Mouse (Mus musculus): ENCODE data around the gene Apopt1. TPM values are rescaled to one million over a fixed set of nuclear protein-coding genes. Genes with fewer than 3 reads are reported as not detected.

Gene Apopt1
- 29.9 and 38.2 TPM in 2 replicates for polyA plus RNA-seq (2011; ENCODE audit: insufficient read length, low read depth, missing spikeins)

- Histone ChIP-seq H3K4me1 (ENCODE audit: control insufficient read depth, insufficient read depth, low read length) (peaks cover 4% of the 10 kb centered on the region; the same call in 1 of the 2 replicates), H3K27ac (ENCODE audit: insufficient read depth, low read length) (peak within 1 kb of the TSS; percentile 25; the same call in 1 of the 2 replicates), H3K4me3 (ENCODE audit: insufficient read depth, low read length) (peak within 1 kb of the TSS; percentile 71)
- TF ChIP-seq CTCF (IDR thresholded peaks at IDR 0.05; ENCODE audit: borderline replicate concordance, insufficient read depth, low read length) (no peak), POLR2A (IDR thresholded peaks at IDR 0.05; ENCODE audit: low read depth, low read length) (peak; percentile 77)
These were observed at the start of gene Apopt1, which contains the start of gene Bag5 for GRCm38 (mm10) chr12:111713004-111713651. TSS of gene Apopt1 (plus strand) at chr12:111713261. TSS of gene Bag5 (minus strand) at chr12:111713257.

GRCm38 (mm10) chr12:111664144-111664634 is 48.9 kb upstream of the Apopt1 start:
- Histone ChIP-seq H3K27ac (ENCODE audit: insufficient read depth, low read length) (peak overlapping the region; percentile 11; the same call in 1 of the 2 replicates), H3K4me1 (ENCODE audit: control insufficient read depth, insufficient read depth, low read length) (peaks cover 19% of the 10 kb centered on the region), H3K4me3 (ENCODE audit: insufficient read depth, low read length) (no peak overlapping the region)
- TF ChIP-seq CTCF (IDR thresholded peaks at IDR 0.05; ENCODE audit: borderline replicate concordance, insufficient read depth, low read length) (no peak), POLR2A (IDR thresholded peaks at IDR 0.05; ENCODE audit: low read depth, low read length) (no peak)

DNA sequence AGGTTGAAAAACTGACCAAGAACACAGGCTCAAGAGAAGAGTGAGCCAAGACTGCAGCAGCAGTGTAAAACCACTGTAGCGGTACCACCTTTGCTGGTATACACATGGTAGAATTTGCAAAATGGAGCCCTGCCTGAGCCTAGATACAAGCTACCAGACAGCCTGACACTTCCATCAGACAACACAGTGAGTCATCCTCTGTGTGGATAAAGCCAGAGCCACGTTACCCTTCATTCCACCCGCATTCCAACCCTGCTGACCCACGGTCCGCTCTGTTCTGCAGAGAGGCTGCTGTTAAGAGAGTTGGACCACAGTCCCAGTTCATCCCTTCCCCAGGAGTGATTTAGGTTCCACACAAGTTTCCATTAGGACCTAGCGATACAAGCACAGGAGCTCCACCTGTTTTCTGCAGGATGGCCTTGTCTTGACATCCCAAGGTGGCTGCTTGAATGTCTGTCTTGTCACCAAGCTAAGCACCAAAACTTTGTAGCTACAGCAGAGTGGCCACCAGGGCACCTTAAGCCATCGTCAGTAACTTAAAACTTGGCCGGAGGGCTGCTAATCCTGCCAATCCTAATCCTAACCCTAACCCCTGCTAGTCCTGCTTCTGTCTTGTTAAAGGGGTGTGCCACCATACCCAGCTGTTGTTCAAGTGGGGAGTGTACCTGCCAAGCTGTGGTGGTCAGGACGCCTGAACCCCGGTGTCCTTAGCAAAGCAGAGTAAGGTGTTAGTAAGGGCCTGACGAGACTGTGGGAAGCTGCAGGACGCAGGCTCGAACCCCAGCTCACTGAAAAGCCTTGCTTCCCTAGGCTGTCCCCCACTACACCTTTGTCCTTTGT is 47.8 kb upstream of the Apopt1 start:
- H3K27ac ChIP-seq (ENCODE audit: insufficient read depth, low read length) = peak overlapping the region; percentile 67
- no peak overlapping the region for H3K4me3 ChIP-seq (ENCODE audit: insufficient read depth, low read length)
- TF ChIP-seq CTCF (IDR thresholded peaks at IDR 0.05; ENCODE audit: borderline replicate concordance, insufficient read depth, low read length) = no peak

GRCm38 (mm10) chr12:111666380-111666779 is 46.7 kb upstream of the Apopt1 start:
- Histone ChIP-seq H3K4me1 (ENCODE audit: control insufficient read depth, insufficient read depth, low read length) (peaks cover 19% of the 10 kb centered on the region), H3K4me3 (ENCODE audit: insufficient read depth, low read length) (no peak overlapping the region), H3K27ac (ENCODE audit: insufficient read depth, low read length) (no peak overlapping the region)
- TF ChIP-seq POLR2A (IDR thresholded peaks at IDR 0.05; ENCODE audit: low read depth, low read length) (no peak), CTCF (IDR thresholded peaks at IDR 0.05; ENCODE audit: borderline replicate concordance, insufficient read depth, low read length) (no peak)

More for the DNA sequence above, 47.8 kb upstream of the Apopt1 start:
- peaks cover 19% of the 10 kb centered on the region for H3K4me1 ChIP-seq (ENCODE audit: control insufficient read depth, insufficient read depth, low read length)

DNA sequence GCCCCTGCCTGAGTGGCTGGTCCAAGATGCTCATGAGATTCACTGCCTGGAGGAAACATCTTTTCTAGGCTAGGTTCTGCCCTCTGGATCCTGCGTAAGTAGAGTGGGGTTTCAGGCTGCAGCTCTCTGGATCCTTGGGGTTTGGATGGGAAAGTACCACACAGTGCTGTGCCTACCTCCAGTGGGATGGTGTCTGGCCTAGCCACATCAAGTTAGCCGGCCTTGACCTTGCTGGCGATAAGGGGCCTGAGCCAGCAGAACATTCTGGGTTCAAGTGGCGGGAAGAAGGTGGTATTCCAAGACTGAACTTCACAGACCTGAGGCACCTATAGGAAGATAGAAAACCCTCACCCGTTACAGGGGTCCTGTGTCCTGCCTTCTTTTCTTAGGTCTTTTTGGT is 45.6 kb upstream of the Apopt1 start:
- Histone ChIP-seq H3K27ac (ENCODE audit: insufficient read depth, low read length) (no peak overlapping the region), H3K4me1 (ENCODE audit: control insufficient read depth, insufficient read depth, low read length) (peaks cover 19% of the 10 kb centered on the region), H3K4me3 (ENCODE audit: insufficient read depth, low read length) (no peak overlapping the region)
- TF ChIP-seq POLR2A (IDR thresholded peaks at IDR 0.05; ENCODE audit: low read depth, low read length) (no peak), CTCF (IDR thresholded peaks at IDR 0.05; ENCODE audit: borderline replicate concordance, insufficient read depth, low read length) (no peak)

- TF ChIP-seq CTCF (IDR thresholded peaks at IDR 0.05; ENCODE audit: borderline replicate concordance, insufficient read depth, low read length) (peak; percentile 96), POLR2A (IDR thresholded peaks at IDR 0.05; ENCODE audit: low read depth, low read length) (peak; percentile 45)
- Histone ChIP-seq H3K27ac (ENCODE audit: insufficient read depth, low read length) (peak overlapping the region; percentile 63), H3K4me3 (ENCODE audit: insufficient read depth, low read length) (no peak overlapping the region), H3K4me1 (ENCODE audit: control insufficient read depth, insufficient read depth, low read length) (peaks cover 19% of the 10 kb centered on the region)
These were observed 44.6 kb upstream of the Apopt1 start for GRCm38 (mm10) chr12:111668457-111668912.

DNA sequence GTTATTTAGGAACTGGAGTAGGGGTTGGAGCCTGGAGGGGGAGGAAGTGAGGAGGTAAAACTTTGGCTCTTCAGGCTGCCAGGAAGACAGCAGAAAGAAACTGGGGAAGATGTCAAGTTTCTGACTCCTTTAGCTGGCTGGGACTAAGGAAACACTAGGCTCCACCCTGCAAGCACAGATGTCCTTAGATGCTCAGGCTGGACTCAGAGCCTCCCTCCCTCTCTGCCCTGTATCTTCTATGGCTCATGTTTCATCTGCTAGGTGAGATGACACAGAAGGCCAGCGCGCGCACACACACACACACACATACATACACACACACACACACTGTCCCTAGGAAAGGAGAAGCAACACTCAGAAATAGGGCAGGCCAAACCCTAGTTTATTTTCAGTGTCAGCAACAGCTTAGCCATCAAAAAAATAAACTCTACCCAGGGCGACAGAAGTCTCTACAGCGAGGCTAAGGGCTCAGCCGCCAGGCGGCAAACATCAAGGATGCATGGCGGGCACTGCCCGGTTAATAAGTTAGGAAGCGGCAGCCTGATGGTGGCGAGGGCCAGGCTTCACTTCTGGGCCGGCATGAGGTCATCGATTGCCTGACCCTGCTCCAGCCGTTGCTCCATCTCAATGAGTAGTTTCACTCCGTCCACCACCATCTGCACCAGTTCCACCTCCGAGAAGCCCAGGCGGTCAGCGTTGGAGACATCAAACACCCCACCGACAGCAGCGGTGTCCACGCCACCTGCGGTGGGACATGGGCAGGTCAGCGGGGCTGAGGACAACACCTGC is 43.9 kb upstream of the Apopt1 start:
- TF ChIP-seq POLR2A (IDR thresholded peaks at IDR 0.05; ENCODE audit: low read depth, low read length) (no peak; the same call in none of the 2 replicates), CTCF (IDR thresholded peaks at IDR 0.05; ENCODE audit: borderline replicate concordance, insufficient read depth, low read length) (no peak)
- Histone ChIP-seq H3K27ac (ENCODE audit: insufficient read depth, low read length) (peak overlapping the region; percentile 54), H3K4me3 (ENCODE audit: insufficient read depth, low read length) (no peak overlapping the region), H3K4me1 (ENCODE audit: control insufficient read depth, insufficient read depth, low read length) (peaks cover 15% of the 10 kb centered on the region)

DNA sequence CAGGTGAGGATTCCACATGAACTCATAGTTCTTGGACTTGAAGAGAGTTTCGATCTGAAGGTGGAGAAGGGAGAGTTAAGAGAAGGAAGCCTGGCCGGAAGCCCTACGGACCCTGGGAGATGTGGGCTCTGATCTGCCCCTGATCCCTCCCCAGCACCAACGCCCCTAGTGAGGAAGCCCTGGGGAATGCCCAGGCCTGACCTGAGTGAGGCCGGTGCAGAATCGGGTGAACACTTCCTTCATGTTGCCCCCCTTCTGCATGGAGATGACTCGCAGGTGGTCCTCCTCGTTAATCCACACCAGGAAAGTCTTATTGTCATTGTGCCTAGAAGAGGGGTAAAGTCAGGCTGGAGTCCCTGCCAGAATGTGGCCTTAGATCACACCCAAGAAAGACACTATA is 43.1 kb upstream of the Apopt1 start:
- no peak overlapping the region for H3K4me3 ChIP-seq (ENCODE audit: insufficient read depth, low read length)
- TF ChIP-seq CTCF (IDR thresholded peaks at IDR 0.05; ENCODE audit: borderline replicate concordance, insufficient read depth, low read length) (no peak), POLR2A (IDR thresholded peaks at IDR 0.05; ENCODE audit: low read depth, low read length) (no peak)
- peaks cover 11% of the 10 kb centered on the region for H3K4me1 ChIP-seq (ENCODE audit: control insufficient read depth, insufficient read depth, low read length)
- H3K27ac ChIP-seq (ENCODE audit: insufficient read depth, low read length) = no peak overlapping the region

DNA sequence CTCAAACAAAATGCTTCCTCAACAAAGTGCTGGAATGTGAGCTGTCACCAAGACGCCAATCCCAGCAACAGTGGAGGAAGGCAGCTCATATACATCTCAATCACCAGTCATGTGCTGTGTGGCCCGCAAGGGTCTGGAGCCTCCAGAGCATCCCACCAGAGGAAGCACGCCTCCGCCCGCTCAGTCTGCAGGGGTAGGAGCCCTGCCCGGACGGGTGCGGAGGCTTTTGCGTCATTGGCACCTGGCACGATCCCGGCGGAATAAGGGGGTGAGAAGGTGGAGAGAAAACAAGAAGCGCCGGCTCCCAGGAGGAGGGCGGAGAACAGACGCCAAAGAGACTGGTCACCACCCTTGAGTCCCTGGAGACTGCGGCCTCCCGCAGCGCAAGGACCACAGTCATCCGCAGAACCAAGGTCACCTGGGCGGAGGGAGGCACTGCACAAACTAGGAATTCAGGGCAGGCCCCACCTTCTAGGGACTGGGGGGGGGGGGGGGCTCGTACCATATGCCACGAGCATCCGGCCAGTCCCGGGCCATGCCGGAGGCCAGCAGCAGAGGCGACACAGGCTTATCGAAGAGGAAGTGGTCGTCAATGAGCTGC is 42.6 kb upstream of the Apopt1 start:
- Histone ChIP-seq H3K4me3 (ENCODE audit: insufficient read depth, low read length) (peak overlapping the region; percentile 56; the same call in 1 of the 2 replicates), H3K4me1 (ENCODE audit: control insufficient read depth, insufficient read depth, low read length) (peaks cover 6% of the 10 kb centered on the region), H3K27ac (ENCODE audit: insufficient read depth, low read length) (no peak overlapping the region)
- TF ChIP-seq CTCF (IDR thresholded peaks at IDR 0.05; ENCODE audit: borderline replicate concordance, insufficient read depth, low read length) (no peak), POLR2A (IDR thresholded peaks at IDR 0.05; ENCODE audit: low read depth, low read length) (no peak)
